Mouse (Mus musculus): ENCODE measurements around the gene Pafah1b3. TPM values are rescaled to one million over a fixed set of nuclear protein-coding genes. Genes with fewer than 3 reads are reported as not detected.

Pafah1b3 gene
- polyA plus RNA-seq, 1 experiment from 2014 or later: 157 TPM

DNA sequence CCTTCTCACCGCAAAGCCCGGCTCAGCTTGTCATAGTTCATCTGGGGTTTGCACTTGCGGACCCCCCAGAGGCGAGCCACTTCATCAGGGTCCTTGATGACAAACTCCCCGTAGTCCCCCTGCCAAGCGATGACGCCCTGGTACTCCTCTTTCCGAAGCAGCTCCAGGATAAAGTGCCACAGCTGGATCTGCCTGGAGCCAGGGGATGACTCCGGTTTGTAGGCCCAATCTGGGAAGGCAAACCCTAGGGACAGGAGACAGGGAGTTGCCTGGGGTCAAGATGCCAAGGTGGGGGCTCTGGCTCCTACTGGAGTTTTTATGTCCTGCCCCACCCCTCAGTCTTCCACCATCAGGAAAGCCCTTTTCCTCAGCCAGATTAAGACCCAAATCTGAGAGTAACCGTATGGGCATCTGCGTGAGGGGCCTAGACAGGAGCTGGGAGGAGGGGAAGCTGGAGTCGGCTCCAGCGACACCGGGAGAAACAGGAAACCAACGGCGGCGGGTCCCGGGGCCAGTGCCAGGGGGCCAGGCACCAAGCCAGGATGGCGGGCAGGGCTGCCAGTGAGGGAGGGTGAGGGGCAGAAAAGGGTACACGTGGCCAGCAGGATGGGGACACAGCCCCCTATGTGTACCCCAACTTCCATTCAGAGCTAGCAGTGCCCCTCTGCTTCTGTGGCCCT lies 51.6 kb downstream of the Pafah1b3 start:
- no peak for DNase-seq (ENCODE audit: low read depth, low spot score)
- in situ Hi-C loops (cut with MboI; ENCODE audit: low pct_unique_long_range_greater_than_20kb): no loop called here
- TF ChIP-seq CTCF (IDR thresholded peaks at IDR 0.05): no peak

More for the DNA sequence above, 51.6 kb downstream of the Pafah1b3 start:
- ChIA-PET CTCF (interaction anchor here (1.0 to 1.3 kb wide), 3 partner anchors 32 to 87 kb away, joined by 3 to 6 read pairs (median 3); no protein-coding TSS in a partner anchor), POLR2A (interaction anchor here (0.7 to 1.4 kb wide), 2 partner anchors 11 to 96 kb away, joined by 3 read pairs; no protein-coding TSS in a partner anchor)
- no peaks in the 10 kb centered on the region for H3K27me3 ChIP-seq
- ATAC-seq: no peak

Other genes with a start within 250 kb of the Pafah1b3 start
- 49.5 TPM for gene Grik5, start 225.6 kb downstream of the Pafah1b3 start, polyA plus RNA-seq (2021)
- 30.0 TPM for gene Zfp574, start 225.4 kb downstream of the Pafah1b3 start, polyA plus RNA-seq (2021)
- gene Pou2f2, start 118.3 kb downstream of the Pafah1b3 start, polyA plus RNA-seq (2021): 0.09 TPM
- gene Dedd2, start 77.4 kb downstream of the Pafah1b3 start, polyA plus RNA-seq (2021): 18.1 TPM
- gene Zfp526, start 76.6 kb downstream of the Pafah1b3 start, polyA plus RNA-seq (2021): 7.6 TPM
- gene Gsk3a, start 60.1 kb downstream of the Pafah1b3 start, polyA plus RNA-seq (2021): 93.7 TPM
- 45.9 TPM for gene Erf, start 47.2 kb downstream of the Pafah1b3 start, polyA plus RNA-seq (2021)
- gene Cic, start 30.3 kb downstream of the Pafah1b3 start, polyA plus RNA-seq (2021): 138 TPM
- 0.18 TPM for gene Prr19, start 3.4 kb upstream of the Pafah1b3 start, polyA plus RNA-seq (2021)
- 1.7 TPM for gene Tmem145, start 8.1 kb upstream of the Pafah1b3 start, polyA plus RNA-seq (2021)
- gene Megf8, start 19.2 kb upstream of the Pafah1b3 start, polyA plus RNA-seq (2021): 105 TPM
- not detected for gene Cnfn, start 71.7 kb upstream of the Pafah1b3 start, polyA plus RNA-seq (2021)
- gene Lipe, start 100.7 kb upstream of the Pafah1b3 start, polyA plus RNA-seq (2021): 13.2 TPM
- 0.10 TPM for gene Cxcl17, start 114.9 kb upstream of the Pafah1b3 start, polyA plus RNA-seq (2021)
- gene Ceacam1, start 179.6 kb upstream of the Pafah1b3 start, polyA plus RNA-seq (2021): 1.2 TPM
- 0.28 TPM for gene Ceacam2, start 241.9 kb upstream of the Pafah1b3 start, polyA plus RNA-seq (2021)

Data from Patski (cell line).